Mouse (Mus musculus) midbrain, embryonic 14.5 days (tissue): ENCODE results near the gene Hlcs. TPM values are rescaled to one million over a fixed set of nuclear protein-coding genes. Genes with fewer than 3 reads are reported as not detected.

Experiments
- ATAC-seq: fragments of 200-750 bp; cut with Nextera tagmentation; 2 replicates; pipeline ENCODE4 v1.8.0; 2017; ENCODE audit warnings: moderate number of reproducible peaks, moderate library complexity; ENCODE audit not compliant: low FRiP score, low TSS enrichment
- DNase-seq: peaks from one replicate; pipeline ENCODE4 v3.0.0-alpha.2; 2015
- H3K27ac ChIP-seq: fragments of 300-500 bp; sonication (generic); replicated peaks from 2 replicates; pipeline ENCODE4 v1.5.1; 2014; ENCODE audit warnings: mild to moderate bottlenecking, low read depth, low read length, moderate library complexity
- H3K27me3 ChIP-seq: fragments of 300-500 bp; sonication (generic); 2 replicates; pipeline ENCODE4 v1.6.1; 2014; ENCODE audit warnings: low read length, control low read depth, mixed read lengths; ENCODE audit not compliant: control insufficient read depth, insufficient read depth
- H3K36me3 ChIP-seq: fragments of 300-500 bp; sonication (generic); 2 replicates; pipeline ENCODE4 v1.6.1; 2014; ENCODE audit warnings: low read length, control low read depth; ENCODE audit not compliant: control insufficient read depth, insufficient read depth
- H3K4me1 ChIP-seq: fragments of 300-500 bp; sonication (generic); 2 replicates; pipeline ENCODE4 v1.6.1; 2014; ENCODE audit warnings: mild to moderate bottlenecking, antibody characterized with exemption, low read length, control low read depth; ENCODE audit not compliant: control insufficient read depth, insufficient read depth
- H3K4me2 ChIP-seq: fragments of 300-500 bp; sonication (generic); 2 replicates; pipeline ENCODE4 v1.6.1; 2014; ENCODE audit warnings: mild to moderate bottlenecking, low read length, moderate library complexity
- H3K4me3 ChIP-seq: fragments of 300-500 bp; sonication (generic); replicated peaks from 2 replicates; pipeline ENCODE4 v1.5.1; 2014; ENCODE audit warnings: low read depth, low read length
- H3K9ac ChIP-seq: fragments of 300-500 bp; sonication (generic); replicated peaks from 2 replicates; pipeline ENCODE4 v1.6.1; 2014; ENCODE audit warnings: mild to moderate bottlenecking, low read length, moderate library complexity
- H3K9me3 ChIP-seq: fragments of 300-500 bp; sonication (generic); 2 replicates; pipeline ENCODE4 v1.6.1; 2016; ENCODE audit warnings: low read length, control low read depth, mixed read lengths; ENCODE audit not compliant: control insufficient read depth
- WGBS: fragments of 180-500 bp; shearing (Covaris S2); extraction: QIAGEN DNeasy Blood & Tissue Kit; methylation state at CpG from one replicate; pipeline ENCODE4 v1.1.7; 2014; 5-methylcytosine and 5-hydroxymethylcytosine counted together
- polyA plus RNA-seq: library from polyadenylated mRNA; unstranded; fragments of >200 nt; fragmentation: Nextera tagmentation; extraction: Ambion mirVana; gene quantifications from 2 replicates; pipeline ENCODE4 v1.2.1, GENCODE M21; 2014

Hlcs gene
- polyA plus RNA-seq, 1 experiment from 2014 or later, result 7.2 TPM

GRCm38 (mm10) chr16:94114693-94115092, 198.7 kb downstream of the Hlcs start:
- DNase-seq (no peak), ATAC-seq (no peak)
- Histone ChIP-seq H3K27me3 (peaks cover 5% of the 10 kb centered on the region; the same call in 1 of the 2 replicates), H3K9me3 (no peaks in the 10 kb centered on the region), H3K4me3 (no peak overlapping the region), H3K4me2 (no peak overlapping the region), H3K36me3 (no peaks in the 10 kb centered on the region), H3K9ac (no peak overlapping the region), H3K27ac (no peak overlapping the region), H3K4me1 (no peaks in the 10 kb centered on the region)
- WGBS, result 74% methylated on average over 9 of the region's 9 CpGs

GRCm38 (mm10) chr16:94113160-94113559, 200.2 kb downstream of the Hlcs start:
- H3K27ac ChIP-seq, result no peak overlapping the region
- no peak for ATAC-seq
- H3K9me3 ChIP-seq, result no peaks in the 10 kb centered on the region
- 91% methylated on average over 7 of the region's 7 CpGs for WGBS
- no peaks in the 10 kb centered on the region for H3K4me1 ChIP-seq
- DNase-seq, result no peak
- H3K4me2 ChIP-seq, result no peak overlapping the region
- no peak overlapping the region for H3K4me3 ChIP-seq
- H3K36me3 ChIP-seq, result no peaks in the 10 kb centered on the region
- 0 out of 2 replicates have a peak, but pooled peaks cover 9% of the 10 kb centered on the region for H3K27me3 ChIP-seq
- H3K9ac ChIP-seq, result no peak overlapping the region

- Histone ChIP-seq H3K27ac (no peak overlapping the region), H3K9me3 (no peaks in the 10 kb centered on the region), H3K4me3 (no peak overlapping the region), H3K9ac (no peak overlapping the region), H3K36me3 (no peaks in the 10 kb centered on the region), H3K4me1 (no peaks in the 10 kb centered on the region), H3K4me2 (no peak overlapping the region), H3K27me3 (peaks cover 75% of the 10 kb centered on the region)
- no peak for DNase-seq
- 4% methylated on average over 12 of the region's 12 CpGs for WGBS
- no peak for ATAC-seq
Measured at GRCm38 (mm10) chr16:94097724-94098455, 215.5 kb downstream of the Hlcs start.

- Histone ChIP-seq H3K27ac (no peak overlapping the region), H3K9ac (no peak overlapping the region), H3K36me3 (no peaks in the 10 kb centered on the region), H3K9me3 (no peaks in the 10 kb centered on the region), H3K27me3 (peaks cover 83% of the 10 kb centered on the region), H3K4me1 (no peaks in the 10 kb centered on the region), H3K4me2 (no peak overlapping the region), H3K4me3 (no peak overlapping the region)
- ATAC-seq, result no peak
- WGBS, result 2% methylated on average over 14 of the region's 14 CpGs
- DNase-seq, result peak; percentile 42
Measured at GRCm38 (mm10) chr16:94096479-94096878, 216.9 kb downstream of the Hlcs start.

- Histone ChIP-seq H3K4me2 (no peak overlapping the region), H3K9me3 (no peaks in the 10 kb centered on the region), H3K4me3 (no peak overlapping the region), H3K27me3 (peaks cover 91% of the 10 kb centered on the region), H3K27ac (no peak overlapping the region), H3K36me3 (no peaks in the 10 kb centered on the region), H3K9ac (no peak overlapping the region), H3K4me1 (no peaks in the 10 kb centered on the region)
- DNase-seq (peak; percentile 58), ATAC-seq (no peak)
- 1% methylated on average over 26 of the region's 26 CpGs for WGBS
Measured at GRCm38 (mm10) chr16:94095109-94095822, 218.1 kb downstream of the Hlcs start.

GRCm38 (mm10) chr16:94094251-94095108, 218.9 kb downstream of the Hlcs start:
- Histone ChIP-seq H3K4me3 (no peak overlapping the region), H3K4me2 (no peak overlapping the region), H3K9me3 (no peaks in the 10 kb centered on the region), H3K27me3 (peaks cover 93% of the 10 kb centered on the region), H3K9ac (no peak overlapping the region), H3K4me1 (no peaks in the 10 kb centered on the region), H3K36me3 (no peaks in the 10 kb centered on the region), H3K27ac (no peak overlapping the region)
- DNase-seq (no peak), ATAC-seq (no peak)
- WGBS, result under 1% methylated on average over 48 of the region's 48 CpGs

- ATAC-seq (no peak), DNase-seq (no peak)
- Histone ChIP-seq H3K36me3 (no peaks in the 10 kb centered on the region), H3K4me2 (no peak overlapping the region), H3K27ac (no peak overlapping the region), H3K9me3 (no peaks in the 10 kb centered on the region), H3K4me1 (no peaks in the 10 kb centered on the region), H3K27me3 (peaks cover 94% of the 10 kb centered on the region), H3K9ac (no peak overlapping the region), H3K4me3 (no peak overlapping the region)
- 1% methylated on average over 24 of the region's 24 CpGs for WGBS
Measured at GRCm38 (mm10) chr16:94093151-94093863, 220.1 kb downstream of the Hlcs start.

- DNase-seq (no peak), ATAC-seq (no peak)
- H3K36me3 ChIP-seq, result no peaks in the 10 kb centered on the region
- no peak overlapping the region for H3K27ac ChIP-seq
- under 1% methylated on average over 12 of the region's 12 CpGs for WGBS
- no peak overlapping the region for H3K9ac ChIP-seq
- H3K9me3 ChIP-seq, result no peaks in the 10 kb centered on the region
- H3K4me1 ChIP-seq, result no peaks in the 10 kb centered on the region
- H3K4me3 ChIP-seq, result no peak overlapping the region
- no peak overlapping the region for H3K4me2 ChIP-seq
- H3K27me3 ChIP-seq, result peaks cover 94% of the 10 kb centered on the region
Measured at GRCm38 (mm10) chr16:94092511-94093150, 220.7 kb downstream of the Hlcs start.
